Mouse (Mus musculus): ENCODE data around the gene Kcnh1.

DNA sequence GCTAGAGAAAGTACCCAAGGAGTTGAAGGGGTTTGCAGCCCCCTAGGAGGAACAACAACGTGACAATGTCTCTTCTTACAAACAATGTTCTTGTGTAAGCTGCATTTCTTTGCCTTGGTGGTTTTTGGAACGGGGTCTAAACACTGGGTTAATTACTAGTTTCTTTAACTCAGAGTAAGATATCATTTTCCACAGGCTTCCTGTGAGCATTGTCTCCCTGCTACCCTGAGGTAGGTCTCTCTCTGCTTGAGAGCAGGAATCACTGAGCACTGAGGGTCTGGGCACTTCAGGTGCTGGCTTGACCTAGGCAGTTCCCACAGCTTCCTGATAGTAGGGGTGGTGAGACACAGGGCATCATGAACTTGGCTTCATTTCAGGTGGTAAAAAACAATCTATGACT, 257.1 kb downstream of the Kcnh1 start:
- TF ChIP-seq POLR2A (IDR thresholded peaks at IDR 0.05; ENCODE audit: low read depth, low read length) (no peak), TBP (conservative IDR thresholded peaks at IDR 0.05; ENCODE audit: low read depth, low read length) (no peak), CTCF (conservative IDR thresholded peaks at IDR 0.05 in 1 of 2, IDR thresholded peaks at IDR 0.05 in 1 of 2; ENCODE audit: low read depth in 2 of 2, low read length in 2 of 2) (no peak), CHD1 (IDR thresholded peaks at IDR 0.05; ENCODE audit: low read depth, low read length) (no peak), E2F4 (IDR thresholded peaks at IDR 0.05; ENCODE audit: insufficient replicate concordance, low read depth, low read length) (no peak), MAX (IDR thresholded peaks at IDR 0.05; ENCODE audit: low read length) (no peak), EP300 (IDR thresholded peaks at IDR 0.05; ENCODE audit: low read length) (no peak), ZMIZ1 (IDR thresholded peaks at IDR 0.05; ENCODE audit: low read depth, low read length) (no peak), TCF12 (IDR thresholded peaks at IDR 0.05; ENCODE audit: low read depth, low read length) (no peak), GABPA (IDR thresholded peaks at IDR 0.05; ENCODE audit: insufficient replicate concordance, low read depth, low read length) (no peak), KAT2A (IDR thresholded peaks at IDR 0.05; ENCODE audit: insufficient replicate concordance, low read length) (no peak), UBTF (IDR thresholded peaks at IDR 0.05; ENCODE audit: low read depth, low read length) (no peak), IRF4 (IDR thresholded peaks at IDR 0.05; ENCODE audit: low read depth, low read length) (no peak), PAX5 (IDR thresholded peaks at IDR 0.05; ENCODE audit: low read length) (no peak)

Measured in CH12.LX (cell line).